Mouse (Mus musculus): Measurements from ENCODE around the gene Ptprn2. TPM values are rescaled to one million over a fixed set of nuclear protein-coding genes. Genes with fewer than 3 reads are reported as not detected.

Gene Ptprn2
- polyA plus RNA-seq, 1 experiment from 2014 or later, result 3.5 TPM

DNA sequence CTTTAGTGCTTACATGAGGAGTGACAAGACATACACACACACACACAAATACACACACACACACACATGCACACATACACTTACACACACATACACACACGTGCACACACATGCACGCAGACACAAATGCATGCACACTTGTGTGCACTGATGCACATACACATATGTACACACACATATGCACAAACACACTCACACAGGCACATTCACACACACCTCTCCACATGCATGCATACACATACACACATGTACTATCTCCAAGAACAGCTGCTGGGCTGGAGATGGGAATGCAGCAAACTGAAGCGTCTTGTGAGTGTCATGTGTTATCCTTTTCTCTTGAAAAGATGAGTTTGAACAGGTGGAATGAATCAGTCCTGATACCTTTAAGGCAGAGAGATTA is 115.9 kb downstream of the Ptprn2 start:
- Histone ChIP-seq H3K4me1 (ENCODE audit: control insufficient read depth, insufficient read depth, low read length) (no peaks in the 10 kb centered on the region), H3K4me3 (replicated peaks; ENCODE audit: low read length) (no peak overlapping the region), H3K9ac (ENCODE audit: low read length) (no peak overlapping the region), H3K4me2 (ENCODE audit: low read depth, low read length) (no peak overlapping the region), H3K36me3 (ENCODE audit: control insufficient read depth, insufficient read depth, low read length) (no peaks in the 10 kb centered on the region), H3K9me3 (replicated peaks; ENCODE audit: control insufficient read depth, low read length) (no peaks in the 10 kb centered on the region), H3K27me3 (ENCODE audit: control insufficient read depth, insufficient read depth, low read length) (no peaks in the 10 kb centered on the region), H3K27ac (ENCODE audit: low read length) (no peak overlapping the region)
- 82% methylated on average over 3 of the region's 3 CpGs for WGBS
- no peak for ATAC-seq (ENCODE audit: insufficient read depth, low FRiP score)

DNA sequence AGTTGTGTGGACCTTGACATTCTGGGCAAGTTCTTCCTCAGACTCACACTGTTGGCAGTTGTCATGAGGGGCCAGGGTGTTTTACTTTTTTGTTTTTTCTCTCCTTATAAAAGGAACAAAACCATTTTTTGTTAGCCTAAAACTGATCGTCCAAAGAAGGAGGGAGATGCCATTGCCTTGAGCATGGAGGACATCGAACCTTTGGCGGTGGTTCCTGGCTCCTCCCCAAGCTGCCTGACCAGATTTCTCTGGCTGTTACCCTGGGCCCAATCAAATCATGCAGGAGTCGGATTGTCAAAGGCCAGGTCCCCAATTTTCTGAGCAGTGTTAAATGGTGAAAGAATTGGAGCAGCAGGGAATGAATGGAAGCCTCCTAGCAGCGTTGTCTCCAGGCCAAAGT is 116.4 kb downstream of the Ptprn2 start:
- no peak overlapping the region for H3K4me2 ChIP-seq (ENCODE audit: low read depth, low read length)
- H3K36me3 ChIP-seq (ENCODE audit: control insufficient read depth, insufficient read depth, low read length), result no peaks in the 10 kb centered on the region
- no peaks in the 10 kb centered on the region for H3K4me1 ChIP-seq (ENCODE audit: control insufficient read depth, insufficient read depth, low read length)
- no peaks in the 10 kb centered on the region for H3K27me3 ChIP-seq (ENCODE audit: control insufficient read depth, insufficient read depth, low read length)
- no peak overlapping the region for H3K4me3 ChIP-seq (replicated peaks; ENCODE audit: low read length)
- no peak overlapping the region for H3K27ac ChIP-seq (ENCODE audit: low read length)
- WGBS, result 78% methylated on average over 5 of the region's 5 CpGs
- no peaks in the 10 kb centered on the region for H3K9me3 ChIP-seq (replicated peaks; ENCODE audit: control insufficient read depth, low read length)
- H3K9ac ChIP-seq (ENCODE audit: low read length), result no peak overlapping the region
- no peak for ATAC-seq (ENCODE audit: insufficient read depth, low FRiP score)

- Histone ChIP-seq H3K36me3 (ENCODE audit: control insufficient read depth, insufficient read depth, low read length) (no peaks in the 10 kb centered on the region), H3K4me3 (replicated peaks; ENCODE audit: low read length) (no peak overlapping the region), H3K9ac (ENCODE audit: low read length) (no peak overlapping the region), H3K27me3 (ENCODE audit: control insufficient read depth, insufficient read depth, low read length) (no peaks in the 10 kb centered on the region), H3K27ac (ENCODE audit: low read length) (no peak overlapping the region), H3K4me1 (ENCODE audit: control insufficient read depth, insufficient read depth, low read length) (no peaks in the 10 kb centered on the region), H3K4me2 (ENCODE audit: low read depth, low read length) (no peak overlapping the region), H3K9me3 (replicated peaks; ENCODE audit: control insufficient read depth, low read length) (no peaks in the 10 kb centered on the region)
- no peak for ATAC-seq (ENCODE audit: insufficient read depth, low FRiP score)
- 78% methylated on average over 6 of the region's 6 CpGs for WGBS
These were observed 123.1 kb downstream of the Ptprn2 start for GRCm38 (mm10) chr12:116608598-116608997.

- no peaks in the 10 kb centered on the region for H3K36me3 ChIP-seq (ENCODE audit: control insufficient read depth, insufficient read depth, low read length)
- H3K27ac ChIP-seq (ENCODE audit: low read length), result no peak overlapping the region
- no peak overlapping the region for H3K9ac ChIP-seq (ENCODE audit: low read length)
- H3K4me1 ChIP-seq (ENCODE audit: control insufficient read depth, insufficient read depth, low read length), result no peaks in the 10 kb centered on the region
- no peak overlapping the region for H3K4me2 ChIP-seq (ENCODE audit: low read depth, low read length)
- no peaks in the 10 kb centered on the region for H3K9me3 ChIP-seq (replicated peaks; ENCODE audit: control insufficient read depth, low read length)
- WGBS, result 40% methylated on average over 5 of the region's 5 CpGs
- ATAC-seq (ENCODE audit: insufficient read depth, low FRiP score), result peak; percentile 65; the same call in 1 of the 2 replicates
- no peaks in the 10 kb centered on the region for H3K27me3 ChIP-seq (ENCODE audit: control insufficient read depth, insufficient read depth, low read length)
- H3K4me3 ChIP-seq (replicated peaks; ENCODE audit: low read length), result no peak overlapping the region
These were observed 134.3 kb downstream of the Ptprn2 start for GRCm38 (mm10) chr12:116619868-116620267.

- WGBS, result 83% methylated on average over 3 of the region's 3 CpGs
- Histone ChIP-seq H3K4me3 (replicated peaks; ENCODE audit: low read length) (no peak overlapping the region), H3K4me2 (ENCODE audit: low read depth, low read length) (no peak overlapping the region), H3K27ac (ENCODE audit: low read length) (no peak overlapping the region), H3K9ac (ENCODE audit: low read length) (no peak overlapping the region), H3K36me3 (ENCODE audit: control insufficient read depth, insufficient read depth, low read length) (no peaks in the 10 kb centered on the region), H3K27me3 (ENCODE audit: control insufficient read depth, insufficient read depth, low read length) (no peaks in the 10 kb centered on the region), H3K4me1 (ENCODE audit: control insufficient read depth, insufficient read depth, low read length) (no peaks in the 10 kb centered on the region), H3K9me3 (replicated peaks; ENCODE audit: control insufficient read depth, low read length) (no peaks in the 10 kb centered on the region)
- no peak for ATAC-seq (ENCODE audit: insufficient read depth, low FRiP score)
These were observed 134.8 kb downstream of the Ptprn2 start for GRCm38 (mm10) chr12:116620299-116620698.

GRCm38 (mm10) chr12:116621325-116622040 is 136.0 kb downstream of the Ptprn2 start:
- WGBS, result 66% methylated on average over 10 of the region's 10 CpGs
- H3K27ac ChIP-seq (ENCODE audit: low read length), result no peak overlapping the region
- no peak overlapping the region for H3K9ac ChIP-seq (ENCODE audit: low read length)
- H3K4me3 ChIP-seq (replicated peaks; ENCODE audit: low read length), result no peak overlapping the region
- no peak overlapping the region for H3K4me2 ChIP-seq (ENCODE audit: low read depth, low read length)
- no peaks in the 10 kb centered on the region for H3K27me3 ChIP-seq (ENCODE audit: control insufficient read depth, insufficient read depth, low read length)
- no peaks in the 10 kb centered on the region for H3K4me1 ChIP-seq (ENCODE audit: control insufficient read depth, insufficient read depth, low read length)
- H3K9me3 ChIP-seq (replicated peaks; ENCODE audit: control insufficient read depth, low read length), result no peaks in the 10 kb centered on the region
- H3K36me3 ChIP-seq (ENCODE audit: control insufficient read depth, insufficient read depth, low read length), result no peaks in the 10 kb centered on the region
- no peak for ATAC-seq (ENCODE audit: insufficient read depth, low FRiP score)

GRCm38 (mm10) chr12:116622665-116623387 is 137.3 kb downstream of the Ptprn2 start:
- 57% methylated on average over 6 of the region's 6 CpGs for WGBS
- no peak for ATAC-seq (ENCODE audit: insufficient read depth, low FRiP score)
- Histone ChIP-seq H3K27ac (ENCODE audit: low read length) (no peak overlapping the region), H3K4me3 (replicated peaks; ENCODE audit: low read length) (no peak overlapping the region), H3K4me1 (ENCODE audit: control insufficient read depth, insufficient read depth, low read length) (no peaks in the 10 kb centered on the region), H3K9me3 (replicated peaks; ENCODE audit: control insufficient read depth, low read length) (no peaks in the 10 kb centered on the region), H3K9ac (ENCODE audit: low read length) (no peak overlapping the region), H3K36me3 (ENCODE audit: control insufficient read depth, insufficient read depth, low read length) (no peaks in the 10 kb centered on the region), H3K4me2 (ENCODE audit: low read depth, low read length) (no peak overlapping the region), H3K27me3 (ENCODE audit: control insufficient read depth, insufficient read depth, low read length) (no peaks in the 10 kb centered on the region)

DNA sequence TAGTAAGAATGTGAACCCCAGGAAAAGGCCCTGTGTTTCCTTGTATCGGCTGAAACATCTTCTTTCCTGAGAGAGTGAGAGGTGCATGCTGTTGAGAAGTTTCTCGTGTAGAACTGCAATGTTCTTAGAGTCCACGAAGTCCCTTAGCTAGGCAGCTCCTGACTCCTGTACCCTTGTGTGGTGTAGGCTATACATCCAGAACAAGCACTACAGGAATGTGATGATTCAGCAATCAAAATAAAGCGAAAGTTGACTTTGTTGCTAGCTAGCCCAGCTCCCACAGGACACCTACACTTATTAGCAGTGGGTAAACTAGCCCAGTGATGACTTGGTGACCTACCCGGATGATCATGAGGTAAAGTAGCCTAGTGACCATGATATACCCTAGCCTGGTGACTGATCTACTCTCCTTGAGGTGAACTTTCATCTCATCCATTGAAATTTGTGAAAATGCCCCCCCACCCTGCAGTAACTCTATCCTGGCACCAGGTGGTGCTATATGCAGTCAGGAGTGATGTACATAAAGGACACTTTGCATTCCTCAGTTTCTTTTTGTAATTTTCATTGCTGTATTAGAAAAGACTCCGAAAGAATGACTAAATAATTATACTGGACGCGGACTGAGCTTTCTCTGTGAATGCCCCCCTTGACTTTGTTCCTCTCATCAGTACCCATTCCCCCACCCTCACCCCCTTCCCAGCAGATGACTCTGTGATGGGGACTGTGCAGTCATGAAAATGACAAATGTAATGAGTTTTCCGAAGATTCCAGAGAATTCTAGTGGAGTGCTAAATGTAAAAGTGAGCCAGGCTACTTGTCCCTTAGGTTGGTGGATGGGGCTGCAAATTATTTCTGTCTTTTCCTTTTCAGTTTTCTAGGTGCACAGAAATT is 140.1 kb downstream of the Ptprn2 start:
- Histone ChIP-seq H3K4me1 (ENCODE audit: control insufficient read depth, insufficient read depth, low read length) (no peaks in the 10 kb centered on the region), H3K4me3 (replicated peaks; ENCODE audit: low read length) (no peak overlapping the region), H3K27ac (ENCODE audit: low read length) (no peak overlapping the region), H3K4me2 (ENCODE audit: low read depth, low read length) (no peak overlapping the region), H3K9me3 (replicated peaks; ENCODE audit: control insufficient read depth, low read length) (no peaks in the 10 kb centered on the region), H3K27me3 (ENCODE audit: control insufficient read depth, insufficient read depth, low read length) (no peaks in the 10 kb centered on the region), H3K36me3 (ENCODE audit: control insufficient read depth, insufficient read depth, low read length) (no peaks in the 10 kb centered on the region), H3K9ac (ENCODE audit: low read length) (no peak overlapping the region)
- peak; percentile 45; the same call in 1 of the 2 replicates for ATAC-seq (ENCODE audit: insufficient read depth, low FRiP score)
- WGBS, result 44% methylated on average over 9 of the region's 9 CpGs

DNA sequence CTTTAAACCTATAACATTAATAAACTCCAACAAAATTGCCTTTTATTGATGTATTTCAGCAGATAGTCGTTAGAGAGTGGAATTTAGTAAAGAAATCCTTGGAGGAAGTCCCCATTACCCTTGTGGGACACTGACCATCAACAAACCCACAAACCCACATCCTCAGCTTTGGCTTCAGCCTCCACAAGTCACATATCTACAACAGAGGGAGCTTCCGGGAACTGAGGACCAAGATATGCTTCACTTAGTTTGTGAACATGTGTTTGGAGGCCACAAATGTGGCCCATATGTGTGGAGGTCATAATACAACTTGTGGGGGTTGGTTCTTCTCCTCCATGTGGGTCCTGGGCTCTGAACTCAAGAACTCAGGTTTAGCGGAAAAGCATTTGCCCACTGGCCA is 143.5 kb downstream of the Ptprn2 start:
- Histone ChIP-seq H3K4me1 (ENCODE audit: control insufficient read depth, insufficient read depth, low read length) (no peaks in the 10 kb centered on the region), H3K27me3 (ENCODE audit: control insufficient read depth, insufficient read depth, low read length) (no peaks in the 10 kb centered on the region)

More for the DNA sequence above, 143.5 kb downstream of the Ptprn2 start:
- H3K36me3 ChIP-seq (ENCODE audit: control insufficient read depth, insufficient read depth, low read length), result no peaks in the 10 kb centered on the region
- H3K9me3 ChIP-seq (replicated peaks; ENCODE audit: control insufficient read depth, low read length), result no peaks in the 10 kb centered on the region
- no peak overlapping the region for H3K9ac ChIP-seq (ENCODE audit: low read length)
- no peak overlapping the region for H3K4me2 ChIP-seq (ENCODE audit: low read depth, low read length)
- 86% methylated on average over 3 of the region's 3 CpGs for WGBS
- ATAC-seq (ENCODE audit: insufficient read depth, low FRiP score), result no peak
- H3K4me3 ChIP-seq (replicated peaks; ENCODE audit: low read length), result no peak overlapping the region
- no peak overlapping the region for H3K27ac ChIP-seq (ENCODE audit: low read length)
